Mouse (Mus musculus) c-Kit-positive CD71-positive TER-119-positive erythroid progenitor cells, embryonic 14.5 days (primary cell): Measurements from ENCODE around the gene Ppm1h.

Experiments
- DNase-seq: peaks from one replicate; pipeline ENCODE4 v3.0.0-alpha.2; 2013; ENCODE audit warnings: low spot score

Ppm1h gene

GRCm38 (mm10) chr10:122808186-122808585 is 129.6 kb downstream of the Ppm1h start:
- no peak for DNase-seq

GRCm38 (mm10) chr10:122809851-122810250 is 131.3 kb downstream of the Ppm1h start:
- no peak for DNase-seq

DNA sequence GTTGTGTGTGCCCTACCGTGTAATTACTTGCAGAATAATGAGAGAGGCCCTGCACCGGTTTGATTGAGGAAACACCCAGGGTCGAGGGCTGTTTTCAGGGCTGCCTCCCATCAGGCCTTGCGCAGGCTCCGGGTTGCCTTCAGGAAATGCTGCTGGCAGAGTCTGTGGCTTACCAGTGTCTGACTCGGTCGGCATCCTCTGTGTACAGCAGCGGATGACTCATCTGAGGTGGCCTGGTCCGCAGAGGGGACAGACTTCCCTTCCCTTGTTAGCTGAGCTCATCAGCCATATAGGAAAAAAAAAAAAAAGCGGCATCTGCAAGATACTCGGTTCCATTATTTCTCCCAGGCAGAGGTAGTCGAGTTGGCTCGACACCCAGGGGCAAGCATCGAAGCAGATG is 136.5 kb downstream of the Ppm1h start:
- no peak for DNase-seq

DNA sequence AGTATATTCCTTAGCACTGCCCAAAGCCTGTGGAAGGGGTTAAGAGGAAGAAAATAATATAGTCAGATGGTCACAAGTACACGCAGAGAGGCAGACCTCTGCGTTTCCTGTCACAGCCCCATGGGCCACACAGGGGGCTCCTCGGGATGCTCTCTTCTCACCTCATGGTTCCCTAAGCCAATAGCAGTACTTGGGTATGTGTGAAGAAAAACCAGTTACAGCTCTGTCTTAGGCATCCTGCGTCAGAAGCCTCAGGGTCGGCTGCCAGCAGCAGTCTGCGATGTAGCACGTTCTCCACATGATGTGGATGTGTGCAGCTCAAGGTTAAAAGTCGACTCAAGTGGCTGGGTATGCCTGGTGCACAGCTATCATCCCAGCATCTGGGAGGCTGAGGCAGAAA is 139.2 kb downstream of the Ppm1h start:
- no peak for DNase-seq

- DNase-seq, result no peak
Observed at GRCm38 (mm10) chr10:122819808-122820207, 141.2 kb downstream of the Ppm1h start.

GRCm38 (mm10) chr10:122821549-122821948 is 143.0 kb downstream of the Ppm1h start:
- DNase-seq, result no peak

DNA sequence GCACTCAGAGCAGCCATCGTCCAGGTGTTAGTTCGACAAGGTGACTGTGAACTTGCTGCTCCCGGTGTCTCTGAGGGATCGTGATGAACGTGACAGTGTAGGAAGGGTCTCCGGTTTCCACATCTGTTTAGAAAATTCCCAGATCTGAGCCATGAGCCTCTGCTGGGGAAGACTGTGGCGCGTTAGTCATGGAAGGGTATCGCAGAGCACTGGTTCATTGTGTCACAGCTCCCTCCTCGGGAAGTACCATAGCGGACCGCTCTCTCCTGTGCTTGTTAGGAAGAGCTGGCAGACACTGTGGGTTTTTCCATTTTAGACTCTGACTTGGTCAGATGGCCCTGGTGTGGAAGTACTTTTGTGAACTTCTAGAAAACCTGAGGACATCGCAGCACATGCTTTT is 145.1 kb downstream of the Ppm1h start:
- no peak for DNase-seq

GRCm38 (mm10) chr10:122826696-122827331 is 148.3 kb downstream of the Ppm1h start:
- DNase-seq, result no peak

GRCm38 (mm10) chr10:122827719-122828414 is 149.3 kb downstream of the Ppm1h start:
- DNase-seq, result no peak

DNA sequence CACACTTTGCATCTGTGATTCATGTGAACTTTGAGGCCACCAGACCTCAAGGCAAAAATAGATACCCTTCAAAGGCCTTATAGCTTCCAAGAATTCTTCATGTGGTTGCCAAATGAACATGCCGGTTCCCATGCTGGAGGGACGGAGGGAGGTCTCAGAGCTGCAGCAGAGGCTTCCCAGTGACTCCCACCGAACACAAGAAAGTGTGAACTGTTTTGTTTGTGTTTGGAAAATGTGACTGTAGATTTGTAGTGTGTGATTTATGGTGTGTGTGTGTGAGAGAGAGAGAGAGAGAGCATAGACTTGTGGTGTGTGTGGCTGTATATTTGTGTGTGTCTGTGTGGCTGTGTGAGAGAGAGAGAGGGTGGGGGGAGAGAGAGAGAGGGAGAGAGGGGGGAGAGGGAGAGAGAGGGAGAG is 151.2 kb downstream of the Ppm1h start:
- no peak for DNase-seq

DNA sequence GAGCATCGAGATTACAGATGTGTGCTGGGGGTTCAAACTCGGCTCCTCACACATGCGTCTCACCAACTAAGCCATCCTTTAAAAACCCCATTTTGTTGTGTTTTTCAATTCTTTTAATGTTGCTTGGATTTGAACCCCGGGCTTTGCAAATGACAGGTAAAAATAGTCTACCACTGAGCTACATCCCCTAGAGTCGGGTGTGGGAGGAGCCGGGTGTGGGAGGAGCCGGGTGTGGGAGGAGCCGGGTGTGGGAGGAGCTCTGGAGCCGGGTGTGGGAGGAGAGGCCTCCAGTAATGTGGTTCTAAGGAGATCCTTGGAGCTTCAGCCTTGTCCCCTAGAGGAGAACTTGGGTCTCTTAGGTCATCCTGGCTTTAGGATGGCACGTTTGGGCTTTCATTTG is 152.1 kb downstream of the Ppm1h start:
- no peak for DNase-seq

- no peak for DNase-seq
Observed at GRCm38 (mm10) chr10:122842014-122842413, 163.5 kb downstream of the Ppm1h start.

- DNase-seq, result no peak
Observed at GRCm38 (mm10) chr10:122842961-122843360, 164.4 kb downstream of the Ppm1h start.

GRCm38 (mm10) chr10:122845471-122845870 is 166.9 kb downstream of the Ppm1h start:
- DNase-seq, result no peak

DNA sequence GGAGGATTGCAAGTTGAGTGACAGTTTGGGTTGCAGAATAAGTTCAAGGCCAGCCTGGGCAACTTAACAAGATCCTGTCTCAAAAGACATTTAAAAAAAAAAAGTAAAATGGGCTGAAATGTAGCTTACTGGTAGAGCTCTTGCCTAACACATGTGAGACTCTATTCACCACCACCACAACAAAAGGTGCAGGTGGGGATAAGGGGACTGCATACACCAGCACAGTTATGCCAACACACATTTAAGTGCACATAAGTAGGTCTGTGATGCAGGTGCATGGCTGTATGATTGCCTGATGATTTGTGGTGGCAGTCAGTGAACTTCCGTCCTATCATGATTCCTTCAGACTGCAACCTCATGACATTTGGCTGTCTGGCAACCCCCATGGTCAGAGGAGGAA is 167.9 kb downstream of the Ppm1h start:
- DNase-seq, result no peak

DNA sequence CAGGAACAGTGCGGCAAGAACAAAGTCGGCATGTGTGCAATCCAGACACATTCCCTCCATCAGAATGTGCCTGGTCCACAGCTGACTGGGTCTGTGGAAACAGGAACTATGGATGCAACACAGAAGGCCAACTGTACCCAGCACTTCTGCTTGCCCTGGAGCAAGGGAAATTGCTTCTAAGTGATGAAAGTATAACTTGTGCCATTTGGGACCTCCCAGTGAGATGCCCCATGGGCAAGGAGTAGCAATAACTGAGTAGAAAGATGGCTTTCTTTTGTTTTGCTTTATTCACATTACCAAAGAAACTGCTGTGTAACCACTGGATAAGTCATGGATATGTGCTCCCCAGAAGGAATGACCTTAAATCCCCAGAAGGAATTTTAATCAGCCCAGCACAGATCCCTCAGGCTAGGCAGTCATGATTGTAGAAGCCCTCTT is 169.5 kb downstream of the Ppm1h start:
- DNase-seq, result no peak

DNA sequence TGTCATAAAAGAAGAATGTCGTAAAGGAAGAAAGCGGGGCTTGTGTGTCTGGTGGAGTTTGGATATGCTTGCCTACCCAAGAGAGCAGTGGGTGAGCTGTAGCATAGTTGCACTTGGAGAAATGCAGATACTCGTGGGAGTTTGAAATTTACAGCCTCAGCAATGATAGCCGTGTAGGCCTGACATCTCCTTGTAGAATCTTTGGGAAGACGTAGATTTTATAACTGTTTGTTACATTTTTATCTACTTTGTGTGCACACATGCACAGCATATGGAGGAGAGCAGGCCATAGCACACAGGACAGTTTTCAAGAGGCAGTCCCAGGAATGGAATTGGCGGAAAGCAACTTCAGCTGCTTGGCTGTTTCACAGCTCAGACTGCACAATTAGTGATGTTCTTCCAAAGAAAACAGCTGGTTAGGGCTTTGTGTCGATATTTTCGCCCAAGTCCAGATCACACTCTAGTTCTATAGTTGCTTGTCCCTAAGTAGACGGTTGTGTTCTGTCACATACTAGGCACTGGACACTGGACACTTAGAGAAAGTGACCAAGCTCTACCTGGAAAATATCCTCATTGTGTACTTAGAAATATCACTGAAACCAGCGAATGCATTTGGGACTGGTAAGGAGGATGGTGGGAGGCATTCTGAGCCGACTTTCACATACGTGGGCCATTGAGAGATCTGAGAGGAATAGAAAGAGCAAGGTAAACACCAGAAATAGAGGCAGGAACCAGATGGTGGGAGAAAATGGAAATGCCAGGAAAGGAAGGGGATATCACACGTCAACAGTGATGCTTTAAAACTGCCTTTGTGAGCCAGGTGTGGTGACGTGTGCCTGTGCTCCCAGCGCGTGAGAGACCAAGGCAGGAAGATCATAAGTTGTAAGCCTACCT is 173.0 kb downstream of the Ppm1h start:
- no peak for DNase-seq

- no peak for DNase-seq
Observed at GRCm38 (mm10) chr10:122854571-122854970, 176.0 kb downstream of the Ppm1h start.

DNA sequence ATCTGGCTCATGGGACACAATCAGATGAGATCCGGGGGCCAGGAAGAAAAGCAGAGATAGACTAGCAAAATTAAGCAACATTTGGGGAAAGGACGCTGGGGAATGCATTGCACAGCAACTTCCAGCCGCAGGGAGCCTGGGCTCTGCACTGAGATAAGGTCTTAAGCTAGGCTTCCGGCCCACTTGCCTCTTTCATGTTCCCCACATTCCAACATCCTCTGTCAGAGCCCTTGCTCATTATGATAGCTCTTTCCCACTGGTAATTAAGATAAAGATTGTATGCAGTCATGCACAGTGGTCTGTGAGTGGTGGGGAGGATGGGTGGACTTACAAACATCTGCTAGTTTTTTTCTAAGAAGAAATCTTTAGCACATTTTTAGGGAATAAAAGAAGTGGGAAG is 176.6 kb downstream of the Ppm1h start:
- DNase-seq, result no peak

DNA sequence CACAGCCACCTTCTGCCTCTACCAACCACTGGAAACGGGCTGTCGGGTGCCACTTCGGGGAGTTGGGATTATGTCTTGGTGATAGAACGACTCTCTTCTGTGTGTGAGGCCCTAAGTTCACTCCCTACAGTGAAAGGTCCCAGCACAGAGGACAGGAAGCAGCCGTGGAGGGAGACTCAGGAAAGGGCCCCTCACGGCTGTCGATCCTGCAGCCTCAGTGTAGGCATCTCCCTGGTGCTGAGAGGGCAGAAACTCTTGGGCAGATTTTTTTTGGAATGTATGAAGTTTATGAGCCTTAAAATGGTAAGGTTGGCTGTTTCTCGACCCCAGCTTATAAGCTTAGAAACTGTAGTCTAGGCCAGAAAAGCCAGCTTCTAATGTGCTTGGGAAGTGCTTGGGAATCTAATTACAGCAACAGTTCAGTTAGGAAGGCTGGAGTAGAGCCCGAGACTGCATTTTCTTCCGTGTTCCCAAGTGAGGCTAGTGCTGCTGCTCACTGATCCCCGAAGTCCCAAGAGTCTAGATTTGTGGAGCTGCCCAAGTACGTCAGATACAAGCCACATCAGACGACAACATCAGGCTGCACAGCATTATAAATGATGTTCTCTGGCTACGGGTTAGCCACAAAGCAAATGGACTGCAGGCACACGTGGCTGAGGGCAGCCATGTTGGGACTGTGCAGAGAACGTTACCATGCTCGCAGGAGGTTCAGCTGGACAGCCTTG is 177.6 kb downstream of the Ppm1h start:
- no peak for DNase-seq

GRCm38 (mm10) chr10:122857155-122857554 is 178.6 kb downstream of the Ppm1h start:
- DNase-seq, result no peak
